Mouse (Mus musculus) right cerebral cortex, postnatal 14 days (tissue): ENCODE measurements at regions not wholly inside any gene's neighbourhood (a gene's known extent, or its start where the extent isn't known, plus 50 kb on each side); places are given as distances from the start of the nearest gene placed in this dataset.

ENCODE experiments used
- DNase-seq: peaks from one replicate; pipeline ENCODE4 v3.0.0; 2022

DNA sequence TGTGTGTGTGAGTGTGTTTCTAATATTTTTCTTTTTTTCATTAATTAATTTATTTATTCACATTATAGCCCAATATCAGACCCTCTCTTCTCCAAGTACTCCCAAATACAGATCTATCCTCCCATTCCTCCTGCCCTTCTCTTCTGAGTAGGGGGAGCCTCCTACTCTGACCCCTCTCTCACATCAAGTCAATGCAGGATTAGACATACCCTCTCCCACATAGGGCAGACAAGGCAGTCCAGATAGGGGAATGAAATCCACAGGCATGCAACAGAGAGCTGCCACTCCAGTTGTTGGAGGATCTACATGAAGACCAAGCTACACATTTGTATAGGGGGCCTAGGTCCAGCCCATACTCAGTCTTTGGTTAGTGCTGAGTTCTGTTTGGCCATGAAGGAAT, 216.3 kb upstream of the Adamts5 start:
- no peak for DNase-seq

DNA sequence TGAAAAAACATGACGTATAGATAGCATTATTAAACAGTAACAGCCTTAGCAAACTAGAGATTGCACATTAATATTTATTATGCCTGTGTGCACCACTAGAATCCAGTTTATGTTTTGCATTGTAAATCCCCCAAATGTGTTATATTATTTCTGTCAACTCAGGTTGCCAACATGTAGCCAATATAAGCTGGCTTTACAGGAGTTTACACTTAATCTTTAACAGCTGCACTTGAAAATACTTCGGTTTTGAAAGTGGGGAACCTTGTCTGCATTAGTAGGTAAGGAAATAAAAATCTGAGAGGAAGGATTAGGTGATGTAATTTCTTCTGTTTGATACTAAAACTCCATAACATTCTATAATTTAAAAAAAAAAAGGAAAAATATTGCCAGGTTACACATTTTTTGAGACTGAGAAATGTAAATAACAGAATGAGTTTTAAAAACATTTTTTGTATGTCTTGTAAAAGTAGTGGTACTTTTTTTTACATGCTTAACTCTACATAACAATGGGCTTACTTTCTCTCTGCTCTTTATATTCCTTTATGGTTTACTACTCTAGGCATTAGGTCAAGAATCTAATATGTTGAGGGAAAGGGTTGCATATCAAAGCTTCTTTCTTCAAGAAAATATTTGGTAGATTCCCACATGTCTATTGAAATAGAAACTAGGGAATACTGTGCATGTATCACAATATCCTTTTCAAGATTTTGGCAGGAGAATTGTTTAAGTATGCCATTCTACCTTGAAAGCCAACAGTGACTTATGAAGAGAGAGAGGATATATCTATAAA, 214.2 kb upstream of the Adamts5 start:
- no peak for DNase-seq

DNA sequence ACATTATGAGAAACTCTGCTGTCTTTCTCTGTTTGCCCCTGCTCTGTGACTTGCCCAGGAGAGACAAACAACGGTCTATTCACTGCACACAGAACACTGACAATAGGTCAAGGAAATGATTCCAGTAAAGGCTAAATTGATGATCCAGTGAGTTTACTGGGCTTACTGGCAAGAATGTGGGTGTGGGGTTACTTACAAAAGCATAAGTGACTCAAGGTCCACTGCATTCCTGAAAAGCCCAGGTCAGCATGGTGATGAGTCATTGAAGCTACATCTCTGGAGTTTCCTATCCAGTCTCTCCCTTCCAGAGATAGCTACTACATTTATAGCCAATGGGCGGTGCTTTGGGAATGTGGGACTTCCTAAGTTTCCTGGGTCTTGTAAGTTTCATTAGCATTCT, 192.8 kb upstream of the Adamts5 start:
- DNase-seq: no peak

DNA sequence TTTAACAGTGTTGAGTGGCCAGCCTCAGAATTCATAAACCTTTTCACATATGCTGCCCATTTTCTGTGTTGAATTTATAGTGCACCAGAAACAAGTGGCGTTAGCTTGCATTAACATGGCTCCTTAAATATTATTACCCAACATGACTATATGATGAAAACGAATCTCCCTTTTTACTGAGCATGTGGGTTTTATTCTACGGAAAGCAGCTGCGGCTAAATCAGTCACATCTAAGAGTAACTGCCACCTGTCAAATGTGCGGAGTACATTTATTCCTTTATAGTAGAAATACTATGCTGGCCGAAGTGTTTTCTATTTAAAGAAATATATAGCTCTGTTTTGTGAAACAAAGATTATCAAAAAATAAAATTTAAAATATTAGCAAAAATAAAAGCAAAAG, 188.5 kb upstream of the Adamts5 start:
- DNase-seq: no peak

DNA sequence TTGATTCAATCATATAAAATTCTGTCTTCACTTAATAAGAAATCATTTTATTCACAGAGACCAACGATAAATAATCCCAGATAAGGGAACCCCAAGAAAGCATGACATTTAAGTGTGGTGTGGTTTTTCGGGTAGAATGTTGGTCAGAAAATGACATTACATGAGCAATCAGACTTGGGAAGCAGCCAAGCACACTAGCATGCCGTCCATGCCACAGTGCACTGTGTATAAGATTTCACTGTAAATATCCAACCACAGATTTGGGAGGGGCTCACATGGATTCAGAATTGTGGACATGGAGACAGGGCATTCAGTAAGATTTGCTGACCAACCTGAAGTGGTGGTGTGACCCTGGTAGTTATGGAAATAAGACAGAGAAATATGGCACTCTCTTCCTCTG, 185.8 kb upstream of the Adamts5 start:
- DNase-seq: no peak

DNA sequence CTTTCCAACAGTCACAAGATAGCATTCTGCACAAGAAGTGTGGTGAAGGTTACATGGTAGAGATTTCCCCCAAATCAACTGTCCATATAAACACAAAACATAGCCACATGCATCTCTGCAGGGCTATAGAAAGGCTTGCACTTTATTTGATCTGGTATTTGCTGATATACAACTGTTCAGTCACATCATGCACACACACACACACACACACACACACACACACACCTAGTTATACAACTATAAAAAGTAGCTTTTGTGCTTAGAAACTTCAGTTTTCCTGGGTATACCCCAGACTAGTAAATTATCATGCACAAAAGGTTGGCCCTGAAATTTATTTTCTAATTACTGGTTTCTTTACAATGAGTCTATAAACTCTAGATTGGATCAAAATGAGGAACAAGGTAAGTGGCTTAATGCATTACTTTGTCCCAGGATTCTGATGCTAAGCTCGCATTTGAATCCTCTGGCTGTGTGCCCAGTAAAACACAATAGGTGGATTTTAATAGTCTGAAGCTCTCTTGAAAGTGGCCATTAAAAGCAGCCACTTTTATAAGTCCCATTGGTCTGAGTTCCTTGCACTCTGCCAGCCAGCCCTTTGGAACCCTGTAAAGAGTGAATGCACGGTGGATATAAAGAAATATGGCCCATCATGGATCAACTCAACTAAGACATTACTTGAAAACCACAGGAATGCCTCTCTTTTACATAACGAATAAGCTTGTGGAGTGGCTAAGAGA, 166.2 kb upstream of the Adamts5 start:
- DNase-seq: no peak

DNA sequence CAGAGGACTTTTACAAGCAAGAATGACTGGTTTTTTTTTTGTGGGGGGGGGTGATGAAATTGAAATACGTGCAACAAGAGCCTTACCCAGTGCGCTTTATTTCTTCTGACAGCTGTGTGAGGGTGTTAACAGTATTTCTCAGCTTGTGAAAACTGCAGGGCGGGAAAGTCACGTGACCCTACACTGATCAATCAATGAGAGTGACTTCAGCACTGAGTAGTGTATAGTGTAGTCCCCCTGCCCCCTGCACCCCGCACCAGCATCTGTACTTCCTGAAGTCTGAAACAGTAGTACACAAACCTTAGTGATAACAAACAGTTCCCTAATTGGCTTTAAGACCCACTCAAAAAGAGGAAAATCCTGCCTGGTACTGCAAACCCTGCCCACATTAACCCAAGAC, 158.5 kb upstream of the Adamts5 start:
- no peak for DNase-seq

DNA sequence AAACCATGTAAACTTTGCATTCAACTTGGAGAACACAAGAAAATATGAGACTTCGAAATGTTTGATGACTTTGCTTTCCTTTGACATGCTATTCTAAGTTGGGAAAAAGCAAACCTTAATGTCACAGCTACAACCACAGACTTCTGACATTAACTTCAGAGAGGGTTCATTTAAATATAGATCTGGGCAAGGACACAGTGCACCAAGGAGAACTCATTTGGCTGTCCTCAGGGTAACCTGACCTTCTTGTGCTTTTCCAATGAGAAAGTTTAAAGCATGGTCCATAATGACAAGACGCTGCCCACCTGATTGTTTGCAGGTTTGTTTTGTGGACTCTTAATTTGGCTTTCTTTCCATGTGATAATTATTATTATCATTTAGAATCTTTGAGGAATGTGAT, 143.1 kb upstream of the Adamts5 start:
- no peak for DNase-seq

DNA sequence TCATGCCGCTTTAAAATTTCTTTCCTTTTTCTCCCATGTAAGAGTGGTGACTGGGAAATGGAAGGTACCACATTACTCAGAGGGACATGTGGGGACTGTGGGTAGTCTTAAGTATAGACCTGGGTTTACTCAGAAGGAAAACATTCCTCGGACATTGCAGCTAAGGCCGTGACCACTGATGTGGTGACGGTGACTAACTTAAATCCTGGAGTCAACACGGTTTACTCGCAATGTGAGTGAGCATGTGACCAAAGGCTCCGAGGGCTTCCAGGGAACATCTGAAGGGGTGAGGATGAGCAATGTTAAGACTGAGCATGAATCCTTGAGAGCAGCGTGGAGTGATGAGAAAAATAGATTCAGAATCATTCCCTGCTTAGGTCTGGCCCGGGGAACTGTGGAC, 133.1 kb upstream of the Adamts5 start:
- no peak for DNase-seq

DNA sequence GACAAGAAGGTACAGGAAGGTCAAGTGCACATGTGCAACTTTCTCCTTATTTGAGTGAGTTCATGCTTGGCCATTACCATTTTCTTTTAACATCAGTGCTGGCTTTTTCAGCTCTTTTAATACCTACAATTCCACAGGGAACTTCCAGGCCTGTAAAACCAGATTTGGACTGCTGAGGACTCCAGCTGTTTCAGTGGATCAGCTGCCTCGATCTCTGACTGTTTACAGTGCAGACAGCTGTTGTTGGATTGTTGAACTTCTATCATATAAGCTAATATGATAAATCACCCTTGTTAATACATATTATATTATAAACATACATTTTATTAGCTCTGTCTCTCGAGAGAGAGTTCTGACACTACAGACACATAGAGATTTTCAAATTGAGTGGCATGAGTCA, 126.1 kb upstream of the Adamts5 start:
- no peak for DNase-seq

DNA sequence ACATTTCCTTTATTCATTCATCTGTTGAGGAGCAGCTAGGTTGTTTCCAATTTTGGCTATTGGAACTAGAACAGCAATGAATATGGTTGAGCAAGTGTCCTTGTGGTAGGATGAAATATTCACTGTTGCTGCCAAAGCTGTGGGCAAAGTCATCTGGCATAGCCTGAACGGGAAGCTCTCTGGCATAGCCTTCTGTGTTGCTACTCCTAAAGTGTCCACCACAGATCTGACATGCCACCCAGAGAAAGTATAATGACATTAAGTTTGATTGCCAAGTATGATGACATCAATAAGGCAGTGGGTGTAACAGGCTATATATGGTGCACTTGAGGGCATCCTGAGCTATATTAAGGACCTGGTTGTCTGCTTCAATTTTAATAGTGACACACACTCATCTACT, 113.7 kb upstream of the Adamts5 start:
- DNase-seq: no peak

DNA sequence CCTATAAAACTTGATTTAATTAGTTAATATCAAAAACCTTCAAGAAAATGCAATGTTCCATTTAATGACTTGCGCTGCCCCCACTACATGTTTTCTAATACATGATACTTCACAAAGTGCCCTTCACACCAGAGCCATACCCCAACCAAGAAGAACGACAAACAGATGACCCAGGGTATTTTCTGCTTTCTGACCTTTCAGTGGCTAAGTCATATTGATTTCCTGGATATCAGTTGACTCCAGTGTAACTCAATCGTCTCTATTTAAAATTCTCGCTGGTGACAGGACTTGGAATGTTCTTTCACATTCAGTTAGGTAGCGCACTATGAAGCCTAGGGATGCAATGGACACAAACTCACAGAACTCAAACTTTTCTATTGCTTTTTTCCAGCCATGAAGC, 109.4 kb upstream of the Adamts5 start:
- DNase-seq: no peak

DNA sequence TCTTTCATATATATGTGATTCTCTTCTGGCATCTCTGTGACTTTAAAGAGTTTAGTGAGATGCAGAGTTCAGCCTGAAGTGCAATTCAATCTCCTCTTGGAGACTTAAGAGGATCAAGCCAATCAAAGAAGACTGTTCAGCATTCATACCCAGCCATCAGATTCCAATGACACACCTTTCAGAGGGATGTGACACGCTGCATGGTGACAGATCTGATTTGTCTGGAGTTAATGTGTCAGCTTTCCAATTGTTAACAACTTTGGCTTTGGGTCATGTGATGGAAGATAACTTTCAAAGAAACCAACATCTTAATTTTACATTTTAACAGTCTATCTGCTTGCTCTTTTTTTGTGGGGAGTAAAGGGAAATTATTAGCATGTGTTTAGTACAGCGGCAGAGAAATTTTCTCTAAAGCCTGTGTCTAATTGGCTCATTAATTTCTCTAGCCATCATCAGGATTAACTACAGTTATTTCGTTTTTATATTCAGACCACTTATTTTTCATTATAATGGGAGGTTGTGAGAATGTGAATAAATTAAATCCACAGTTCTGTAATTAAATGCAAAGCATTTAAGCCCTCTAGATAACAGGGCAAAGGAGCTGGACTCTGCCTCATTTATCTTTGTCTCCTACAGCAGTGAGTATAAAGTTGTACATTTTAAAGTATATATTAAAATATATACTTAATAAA, 108.2 kb upstream of the Adamts5 start:
- DNase-seq: no peak

DNA sequence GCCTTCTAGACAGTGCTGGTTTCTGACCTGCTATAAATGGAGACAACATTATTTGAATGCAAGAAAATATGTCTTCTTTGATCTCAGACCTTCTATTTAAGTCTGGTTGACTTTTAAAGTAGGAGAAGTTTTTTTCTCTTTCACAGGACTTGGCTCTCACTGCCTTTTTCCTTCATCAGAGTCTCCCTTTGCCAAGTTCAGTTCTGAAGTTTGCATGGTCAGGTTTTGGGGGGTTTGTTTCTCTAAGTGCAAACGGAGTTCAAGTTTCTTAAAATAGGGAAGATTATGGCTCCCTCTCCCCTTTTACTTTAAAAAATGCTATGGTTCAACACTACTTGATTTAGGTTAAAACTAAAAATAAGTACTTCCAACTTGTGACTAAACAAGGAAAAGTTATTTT, 106.2 kb upstream of the Adamts5 start:
- DNase-seq: no peak

DNA sequence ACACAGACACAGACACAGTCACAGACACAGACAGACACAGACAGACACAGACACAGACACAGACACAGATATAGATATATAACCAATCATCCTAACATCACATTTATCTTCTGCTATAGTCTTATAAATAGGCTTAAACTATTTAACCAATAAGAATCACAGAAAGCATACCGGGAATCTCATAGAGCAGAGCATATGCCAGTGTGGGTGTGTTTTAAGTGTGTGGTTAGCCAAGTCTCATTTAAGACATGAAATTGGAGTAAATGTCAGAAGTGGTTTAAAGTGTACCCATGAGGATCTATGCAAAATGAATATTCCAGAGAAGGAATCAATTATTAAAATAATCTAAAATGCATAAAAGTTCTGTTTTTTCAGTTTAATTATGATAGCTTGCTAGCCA, 99.2 kb upstream of the Adamts5 start:
- DNase-seq: no peak

DNA sequence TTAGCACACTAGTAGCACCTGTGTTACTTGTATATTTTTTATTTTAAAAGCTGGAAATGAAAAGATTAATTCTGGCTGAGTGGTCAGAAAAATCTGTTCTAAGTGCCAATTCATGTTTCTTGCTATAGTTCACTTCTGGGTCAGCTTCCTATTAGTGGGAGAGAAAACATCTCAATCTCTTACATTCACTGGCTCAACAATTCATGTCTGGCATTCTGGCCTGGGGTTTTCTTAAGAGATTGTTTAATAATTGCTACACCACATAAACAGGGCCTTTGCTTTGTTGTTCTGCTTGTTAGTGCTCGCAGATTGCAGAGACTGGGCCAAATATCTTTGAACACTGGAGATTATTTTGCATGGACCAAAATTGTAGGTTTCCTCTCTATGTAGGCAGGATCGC, 84.2 kb upstream of the Adamts5 start:
- no peak for DNase-seq

DNA sequence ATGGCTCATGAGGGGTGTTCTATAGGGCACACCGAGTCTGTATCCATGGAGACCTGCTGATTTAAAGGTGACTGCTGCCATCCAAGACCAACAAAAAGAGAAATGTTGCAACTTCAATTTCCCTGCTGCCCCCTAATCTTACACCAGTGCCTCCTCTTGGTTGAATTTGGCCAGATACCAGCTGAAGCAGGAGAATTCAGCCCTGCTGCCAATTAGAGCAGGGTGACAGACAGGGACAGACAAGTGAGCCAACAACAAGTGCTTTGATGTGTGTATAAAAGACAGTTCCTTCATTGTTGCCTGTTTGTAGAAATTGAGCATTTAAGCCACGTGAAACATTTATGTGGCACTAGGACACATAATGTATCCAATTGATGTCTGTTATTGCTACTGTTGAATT, 75.5 kb upstream of the Adamts5 start:
- no peak for DNase-seq

DNA sequence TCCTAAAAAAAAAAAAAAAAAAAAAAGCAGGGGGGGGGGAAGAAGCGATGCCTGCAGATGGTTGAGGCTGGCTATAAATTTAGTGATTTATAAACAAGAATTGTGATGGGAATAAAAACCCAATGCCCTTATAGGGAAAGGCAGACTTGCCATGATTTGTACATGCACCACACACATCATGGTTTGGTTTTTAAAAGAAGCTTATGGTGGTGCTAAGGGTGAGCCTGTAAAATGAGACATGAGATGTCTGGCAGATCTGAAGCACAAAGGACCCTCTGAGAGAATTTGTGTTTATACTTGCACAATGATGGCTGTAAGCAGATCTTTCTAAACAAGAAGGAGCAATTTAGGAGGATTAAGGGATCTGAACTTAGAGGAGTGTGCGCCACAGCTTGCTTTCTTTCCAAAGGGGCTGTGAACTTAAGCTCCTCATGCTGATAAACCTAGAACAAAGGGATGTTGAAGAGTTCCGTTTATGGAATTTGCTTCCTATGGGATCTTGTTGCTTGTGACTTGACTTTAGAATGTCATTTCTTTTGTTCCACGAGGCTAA, 65.3 kb upstream of the Adamts5 start:
- DNase-seq: no peak

DNA sequence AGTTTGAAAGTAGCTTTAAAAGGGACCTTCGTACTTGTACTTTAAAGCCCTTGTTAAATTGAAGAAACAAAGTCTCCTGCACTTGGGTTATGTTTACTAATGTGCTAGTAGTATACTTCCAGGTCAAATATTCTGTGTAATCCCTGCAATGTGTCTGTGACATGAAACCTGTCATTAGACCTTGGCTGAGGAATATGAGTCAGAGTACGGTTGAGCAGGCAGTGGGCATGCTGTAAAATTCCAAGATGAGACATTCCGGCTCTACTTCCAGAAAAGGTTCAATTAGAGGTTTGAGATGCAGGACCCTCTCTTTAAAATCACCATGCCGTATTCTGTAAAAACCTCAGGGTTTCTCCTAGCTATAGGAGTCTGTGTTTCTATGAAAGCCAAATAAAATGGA, 64.6 kb upstream of the Adamts5 start:
- no peak for DNase-seq

DNA sequence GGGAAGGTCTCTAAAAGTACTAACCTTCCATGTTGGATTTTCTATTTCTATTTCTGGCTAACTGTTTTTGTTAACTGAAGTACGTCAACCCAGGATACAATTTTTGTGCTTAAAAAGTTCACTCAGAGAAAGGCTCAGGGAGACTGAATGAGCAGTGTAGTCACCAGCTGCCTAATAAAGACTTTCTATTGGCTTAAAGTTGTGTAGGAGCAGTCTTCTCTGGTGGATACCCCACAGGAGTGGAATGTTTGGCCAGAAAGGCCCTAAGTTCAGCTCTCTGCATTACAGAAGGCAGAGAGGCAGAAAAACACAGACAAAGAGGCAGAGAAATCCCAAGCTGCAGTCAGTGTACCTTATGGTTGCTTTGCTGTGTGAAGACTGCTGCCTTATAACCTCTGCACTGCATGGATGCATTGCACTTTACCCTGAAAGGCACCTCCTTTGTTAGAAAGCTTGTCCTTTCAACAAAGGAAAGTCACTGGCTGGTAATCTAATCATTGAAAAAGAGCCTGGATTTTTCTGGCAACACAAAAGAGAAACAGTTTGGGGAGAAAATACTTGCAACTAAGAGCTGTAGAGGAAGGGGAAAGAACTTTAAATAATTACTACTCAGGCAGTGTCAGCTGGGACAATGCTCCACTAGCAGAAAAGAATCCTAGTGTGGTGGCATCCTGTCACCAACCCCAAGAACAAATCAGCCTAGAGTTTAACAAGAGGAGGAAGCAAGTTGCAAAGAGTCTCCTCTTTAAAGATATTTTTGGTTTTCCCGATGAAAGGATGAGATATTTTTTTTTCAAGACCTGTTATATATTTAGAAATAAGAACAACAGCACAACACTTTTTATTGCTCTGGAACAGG, 63.0 kb upstream of the Adamts5 start:
- DNase-seq: no peak

DNA sequence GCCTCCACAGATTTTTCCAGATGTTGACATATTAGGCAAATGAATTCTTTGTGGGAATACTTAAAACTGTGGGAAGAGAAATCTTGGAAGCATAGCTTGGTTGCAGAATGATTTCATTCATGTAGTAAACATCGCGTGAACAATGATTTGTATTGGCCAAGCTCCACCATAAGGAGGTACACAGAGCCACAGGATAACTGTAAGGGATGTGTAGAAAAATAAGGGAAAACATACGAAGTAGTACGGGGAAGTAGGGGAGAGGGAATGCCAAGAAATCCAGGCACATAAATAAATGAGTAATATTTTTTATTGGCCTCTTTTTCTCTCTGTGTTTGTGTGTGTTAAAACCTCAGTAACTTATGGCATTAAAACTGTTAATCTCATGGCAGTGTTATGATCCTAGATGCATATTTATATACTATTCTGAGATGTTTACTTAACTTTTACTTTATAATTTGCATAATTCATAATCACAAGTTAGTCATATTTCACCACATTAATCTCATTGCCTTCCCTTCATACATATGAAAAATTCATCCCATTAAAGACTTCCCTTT, 54.5 kb upstream of the Adamts5 start:
- no peak for DNase-seq

DNA sequence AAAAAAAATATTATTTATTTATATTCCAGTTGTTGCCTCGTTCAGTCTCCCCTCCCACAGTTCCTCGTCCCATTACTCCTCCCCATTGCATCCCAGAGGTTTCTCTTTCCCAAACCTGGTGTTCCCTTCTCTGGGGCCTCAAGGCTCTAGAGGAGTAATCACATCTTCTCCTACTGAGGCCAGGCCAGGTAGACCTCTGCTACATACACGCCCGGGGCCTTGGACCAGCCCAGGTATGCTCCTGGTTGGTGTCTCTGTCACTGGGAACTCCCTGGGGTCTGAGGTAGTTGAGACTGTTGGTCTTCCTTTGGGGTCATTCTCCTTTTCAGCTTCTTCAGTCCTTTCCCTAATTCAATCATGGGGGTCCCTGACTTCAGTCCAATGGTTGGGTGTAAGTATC, 50.0 kb upstream of the Adamts5 start:
- no peak for DNase-seq
